Mouse (Mus musculus): Measurements from ENCODE around the gene Rab39b.

Gene Rab39b

DNA sequence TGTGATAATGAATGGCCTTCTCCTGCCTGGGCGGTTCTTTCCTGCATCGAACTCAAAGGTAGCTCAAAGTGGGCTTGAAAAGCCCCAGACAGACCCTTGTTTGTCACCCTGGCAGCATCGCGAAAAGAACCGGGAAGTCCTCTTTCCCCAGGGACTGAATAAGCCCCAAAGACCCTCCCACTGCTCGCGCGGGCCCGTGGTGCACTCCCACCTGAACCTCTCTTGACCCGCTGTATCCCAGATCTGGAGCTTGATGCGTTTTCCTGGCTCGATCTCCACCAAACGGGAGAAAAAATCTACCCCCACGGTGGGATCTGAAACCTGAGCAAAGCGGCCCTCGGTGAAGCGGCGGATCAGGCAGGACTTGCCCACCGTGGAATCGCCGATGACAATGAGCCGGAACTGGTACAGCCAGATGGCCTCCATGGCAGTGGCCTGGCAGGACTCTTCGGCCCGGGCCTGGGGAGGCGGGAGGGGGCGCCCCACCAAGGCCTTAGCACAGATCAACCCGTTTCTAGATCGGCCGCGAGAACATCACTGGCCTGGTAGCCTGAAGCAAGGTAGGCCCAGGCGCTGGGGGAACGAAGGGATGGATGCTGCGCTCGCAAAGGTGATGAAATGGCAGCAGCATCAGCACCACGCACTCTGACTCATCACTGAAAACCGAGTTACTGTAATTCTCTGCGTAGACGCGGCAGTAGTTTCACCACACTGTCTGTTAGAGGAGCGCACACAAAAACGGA, at the start of gene Rab39b:
TSS of gene Rab39b (minus strand) at position 650 of the 743 bp plus-strand sequence.
- DNase-seq (ENCODE audit: low spot score) = no peak

DNA sequence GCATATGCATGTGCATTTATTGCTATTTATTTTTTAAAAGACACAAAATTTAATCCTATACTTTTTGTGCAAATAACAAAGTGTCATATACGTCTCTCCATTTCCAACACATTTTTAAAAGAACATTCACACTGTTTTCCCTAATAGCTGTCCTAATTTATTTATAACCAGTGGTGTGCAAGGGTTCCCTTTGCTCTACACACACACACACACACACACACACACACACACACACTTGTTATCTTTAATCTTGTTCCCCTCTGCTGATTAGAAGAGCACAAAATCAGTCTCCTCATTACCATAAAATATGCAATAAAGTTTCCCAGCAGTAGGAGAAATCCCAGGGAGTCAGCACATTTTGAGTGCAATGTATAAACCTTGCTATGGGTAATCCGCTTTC, 508 bp upstream of the Rab39b start:
- no peak for DNase-seq (ENCODE audit: low spot score)

Data from lung, postnatal 25 days (tissue).